Mouse (Mus musculus): ENCODE results near the gene Map3k11. TPM values are rescaled to one million over a fixed set of nuclear protein-coding genes. Genes with fewer than 3 reads are reported as not detected.

Map3k11 gene
- polyA plus RNA-seq, 1 experiment from 2014 or later: 14.4 TPM

GRCm38 (mm10) chr19:5749476-5749875 is 60.9 kb downstream of the Map3k11 start:
- no peak overlapping the region for H3K4me2 ChIP-seq
- WGBS: 87% methylated on average over 6 of the region's 6 CpGs
- H3K9me3 ChIP-seq: no peaks in the 10 kb centered on the region
- no peak overlapping the region for H3K9ac ChIP-seq
- no peak for ATAC-seq (ENCODE audit: low FRiP score)
- peaks cover 33% of the 10 kb centered on the region for H3K4me1 ChIP-seq (replicated peaks)
- no peak overlapping the region for H3K27ac ChIP-seq
- H3K4me3 ChIP-seq: no peak overlapping the region
- H3K27me3 ChIP-seq: peaks cover 100% of the 10 kb centered on the region
- H3K36me3 ChIP-seq: no peaks in the 10 kb centered on the region

GRCm38 (mm10) chr19:5750951-5751350 is 62.4 kb downstream of the Map3k11 start:
- ATAC-seq (ENCODE audit: low FRiP score): no peak
- Histone ChIP-seq H3K9ac (0 out of 2 replicates have a peak overlapping the region, but pooled peaks have one; percentile 9), H3K4me3 (0 out of 2 replicates have a peak overlapping the region, but pooled peaks have one; percentile 1), H3K27ac (no peak overlapping the region), H3K27me3 (peaks cover 100% of the 10 kb centered on the region), H3K9me3 (no peaks in the 10 kb centered on the region), H3K4me1 (replicated peaks) (peaks cover 25% of the 10 kb centered on the region), H3K4me2 (no peak overlapping the region), H3K36me3 (no peaks in the 10 kb centered on the region)
- WGBS: 8% methylated on average over 22 of the region's 22 CpGs

- H3K4me1 ChIP-seq (replicated peaks): peaks cover 20% of the 10 kb centered on the region
- 0 out of 2 replicates have a peak overlapping the region, but pooled peaks have one; percentile 6 for H3K4me2 ChIP-seq
- no peaks in the 10 kb centered on the region for H3K9me3 ChIP-seq
- WGBS: 8% methylated on average over 20 of the region's 20 CpGs
- H3K9ac ChIP-seq: no peak overlapping the region
- no peak overlapping the region for H3K4me3 ChIP-seq
- no peak for ATAC-seq (ENCODE audit: low FRiP score)
- peaks cover 100% of the 10 kb centered on the region for H3K27me3 ChIP-seq
- H3K36me3 ChIP-seq: no peaks in the 10 kb centered on the region
- H3K27ac ChIP-seq: no peak overlapping the region
Measured at GRCm38 (mm10) chr19:5751742-5752141, 63.2 kb downstream of the Map3k11 start.

Small RNAs within 50 kb of the gene (microRNA-seq; reads per million reads assigned to microRNA genes)
- gene Mir6987: 1.4 reads per million

Other genes starting within 250 kb of the Map3k11 start
- 0.48 TPM in 1 of 2 replicates, not detected in the other for gene Fosl1, start 241.2 kb upstream of the Map3k11 start, polyA plus RNA-seq (2015; fragmentation: Nextera tagmentation; extraction: Ambion mirVana)
- gene Ccdc85b, start 230.8 kb upstream of the Map3k11 start, polyA plus RNA-seq (2015; fragmentation: Nextera tagmentation; extraction: Ambion mirVana): 9.6 and 10.2 TPM in 2 replicates
- 169 and 179 TPM in 2 replicates for gene Fibp, start 228.1 kb upstream of the Map3k11 start, polyA plus RNA-seq (2015; fragmentation: Nextera tagmentation; extraction: Ambion mirVana)
- gene Ctsw, start 220.2 kb upstream of the Map3k11 start, polyA plus RNA-seq (2015; fragmentation: Nextera tagmentation; extraction: Ambion mirVana): 5.0 and 5.8 TPM in 2 replicates
- 45.6 and 48.7 TPM in 2 replicates for gene Efemp2, start 214.8 kb upstream of the Map3k11 start, polyA plus RNA-seq (2015; fragmentation: Nextera tagmentation; extraction: Ambion mirVana)
- gene Mus81, start 200.3 kb upstream of the Map3k11 start, polyA plus RNA-seq (2015; fragmentation: Nextera tagmentation; extraction: Ambion mirVana): 42.6 and 49.7 TPM in 2 replicates
- 3,676 and 3,692 TPM in 2 replicates for gene Cfl1, start 198.3 kb upstream of the Map3k11 start, polyA plus RNA-seq (2015; fragmentation: Nextera tagmentation; extraction: Ambion mirVana)
- gene 1700020D05Rik, start 185.0 kb upstream of the Map3k11 start, polyA plus RNA-seq (2015; fragmentation: Nextera tagmentation; extraction: Ambion mirVana): 0.58 TPM in 1 of 2 replicates, not detected in the other
- 80.3 and 81.1 TPM in 2 replicates for gene Snx32, start 178.2 kb upstream of the Map3k11 start, polyA plus RNA-seq (2015; fragmentation: Nextera tagmentation; extraction: Ambion mirVana)
- 0.21 TPM in 1 of 2 replicates, not detected in the other for gene Ovol1, start 128.1 kb upstream of the Map3k11 start, polyA plus RNA-seq (2015; fragmentation: Nextera tagmentation; extraction: Ambion mirVana)
- gene Ap5b1, start 120.7 kb upstream of the Map3k11 start, polyA plus RNA-seq (2015; fragmentation: Nextera tagmentation; extraction: Ambion mirVana): 2.2 and 2.9 TPM in 2 replicates
- 71.2 and 80.6 TPM in 2 replicates for gene Rnaseh2c, start 86.9 kb upstream of the Map3k11 start, polyA plus RNA-seq (2015; fragmentation: Nextera tagmentation; extraction: Ambion mirVana)
- gene Kat5, start 78.5 kb upstream of the Map3k11 start, polyA plus RNA-seq (2015; fragmentation: Nextera tagmentation; extraction: Ambion mirVana): 77.2 and 79.7 TPM in 2 replicates
- 30.1 and 35.2 TPM in 2 replicates for gene Rela, start 51.3 kb upstream of the Map3k11 start, polyA plus RNA-seq (2015; fragmentation: Nextera tagmentation; extraction: Ambion mirVana)
- 15.0 and 15.4 TPM in 2 replicates for gene Sipa1, start 25.0 kb upstream of the Map3k11 start, polyA plus RNA-seq (2015; fragmentation: Nextera tagmentation; extraction: Ambion mirVana)
- gene Pcnx3, start 166 bp downstream of the Map3k11 start, polyA plus RNA-seq (2015; fragmentation: Nextera tagmentation; extraction: Ambion mirVana): 21.3 and 24.4 TPM in 2 replicates
- gene Kcnk7, start 15.6 kb downstream of the Map3k11 start, polyA plus RNA-seq (2015; fragmentation: Nextera tagmentation; extraction: Ambion mirVana): 0.44 and 0.63 TPM in 2 replicates
- gene Ehbp1l1, start 37.6 kb downstream of the Map3k11 start, polyA plus RNA-seq (2015; fragmentation: Nextera tagmentation; extraction: Ambion mirVana): 6.7 and 10.1 TPM in 2 replicates
- 184 and 187 TPM in 2 replicates for gene Fam89b, start 40.9 kb downstream of the Map3k11 start, polyA plus RNA-seq (2015; fragmentation: Nextera tagmentation; extraction: Ambion mirVana)
- gene Ltbp3, start 52.2 kb downstream of the Map3k11 start, polyA plus RNA-seq (2015; fragmentation: Nextera tagmentation; extraction: Ambion mirVana): 10.6 and 11.2 TPM in 2 replicates
- 67.6 and 72.4 TPM in 2 replicates for gene Scyl1, start 82.7 kb downstream of the Map3k11 start, polyA plus RNA-seq (2015; fragmentation: Nextera tagmentation; extraction: Ambion mirVana)
- gene Frmd8, start 186.5 kb downstream of the Map3k11 start, polyA plus RNA-seq (2015; fragmentation: Nextera tagmentation; extraction: Ambion mirVana): 17.5 and 19.3 TPM in 2 replicates
- gene Slc25a45, start 189.1 kb downstream of the Map3k11 start, polyA plus RNA-seq (2015; fragmentation: Nextera tagmentation; extraction: Ambion mirVana): 2.6 and 2.8 TPM in 2 replicates
- 15.2 and 15.9 TPM in 2 replicates for gene Tigd3, start 205.4 kb downstream of the Map3k11 start, polyA plus RNA-seq (2015; fragmentation: Nextera tagmentation; extraction: Ambion mirVana)
- 128 and 137 TPM in 2 replicates for gene Dpf2, start 224.3 kb downstream of the Map3k11 start, polyA plus RNA-seq (2015; fragmentation: Nextera tagmentation; extraction: Ambion mirVana)
- gene Cdc42ep2, start 236.1 kb downstream of the Map3k11 start, polyA plus RNA-seq (2015; fragmentation: Nextera tagmentation; extraction: Ambion mirVana): 11.5 and 12.4 TPM in 2 replicates

All from hindbrain, embryonic 13.5 days (tissue).